Mouse (Mus musculus) MEL (cell line): ENCODE results near the gene Majin. TPM values are rescaled to one million over a fixed set of nuclear protein-coding genes. Genes with fewer than 3 reads are reported as not detected.

Experiments
- DNase-seq: peaks from one replicate; pipeline ENCODE4 v3.0.0; 2011; ENCODE audit warnings: low read depth, low spot score
- H3K27ac ChIP-seq: 2 replicates; pipeline ENCODE4 v1.5.1; 2012; ENCODE audit warnings: low read depth, mild to moderate bottlenecking, control low read depth, low read length, moderate library complexity; ENCODE audit not compliant: control insufficient read depth
- H3K27me3 ChIP-seq, 2 experiments: fragments of 150-350 bp in 1 of 2; sonication (generic) in 1 of 2; 2 replicates each; pipeline ENCODE4 v1.6.1; 2012; ENCODE audit warnings: low read length in 2 of 2, mild to moderate bottlenecking in 2 of 2, improper control_type of control experiment in 1 of 2, moderate library complexity in 1 of 2; ENCODE audit not compliant: insufficient read depth in 2 of 2, control insufficient read depth in 1 of 2
- H3K36me3 ChIP-seq, 2 experiments: 2 replicates each; pipeline ENCODE4 v1.6.1; 2012 to 2014; ENCODE audit warnings: low read length in 2 of 2, improper control_type of control experiment in 1 of 2, inconsistent platforms in 1 of 2, mild to moderate bottlenecking in 1 of 2; ENCODE audit not compliant: insufficient read depth in 2 of 2, control insufficient read depth in 1 of 2
- H3K4me1 ChIP-seq, 2 experiments: fragments of 150-350 bp in 1 of 2; sonication (generic) in 1 of 2; 2 replicates each; pipeline ENCODE4 v1.6.1; 2012; ENCODE audit warnings: low read length in 2 of 2, improper control_type of control experiment in 1 of 2, mild to moderate bottlenecking in 1 of 2; ENCODE audit not compliant: insufficient read depth in 2 of 2, control insufficient read depth in 1 of 2
- H3K4me3 ChIP-seq, 2 experiments: fragments of 150-350 bp in 1 of 2; sonication (generic) in 1 of 2; 2 replicates each; pipeline ENCODE4 v1.5.1; 2012; ENCODE audit warnings: low read depth in 2 of 2, low read length in 2 of 2, mild to moderate bottlenecking in 2 of 2, moderate library complexity in 2 of 2, control low read depth in 1 of 2, improper control_type of control experiment in 1 of 2; ENCODE audit not compliant: control insufficient read depth in 1 of 2, insufficient read depth in 1 of 2
- H3K79me2 ChIP-seq: 2 replicates; pipeline ENCODE4 v1.6.1; 2012; ENCODE audit warnings: mild to moderate bottlenecking, low read length, moderate library complexity; ENCODE audit not compliant: control insufficient read depth, poor library complexity, insufficient read depth
- H3K9ac ChIP-seq: 2 replicates; pipeline ENCODE4 v1.6.1; 2012; ENCODE audit warnings: low read depth, mild to moderate bottlenecking, control low read depth, low read length, moderate library complexity; ENCODE audit not compliant: control insufficient read depth, poor library complexity, severe bottlenecking
- H3K9me3 ChIP-seq: fragments of 150-350 bp; sonication (generic); replicated peaks from 2 replicates; pipeline ENCODE4 v1.6.1; 2012; ENCODE audit warnings: mild to moderate bottlenecking, low read length, improper control_type of control experiment, moderate library complexity; ENCODE audit not compliant: insufficient read depth
- CHD2 ChIP-seq: IDR thresholded peaks from 2 replicates; pipeline ENCODE4 v1.6.1; 2011; ENCODE audit warnings: low read length, improper control_type of control experiment
- CTCF ChIP-seq, 3 experiments: IDR thresholded peaks in 2 of 3; conservative IDR thresholded peaks in 1 of 3; 2 replicates each; pipeline ENCODE4 v1.5.1; 2011 to 2012; ENCODE audit warnings: low read length in 3 of 3, low read depth in 2 of 3, mild to moderate bottlenecking in 2 of 3, improper control_type of control experiment in 1 of 3, inconsistent platforms in 1 of 3, mixed read lengths in 1 of 3, moderate library complexity in 1 of 3; ENCODE audit not compliant: control insufficient read depth in 1 of 3, insufficient read depth in 1 of 3, poor library complexity in 1 of 3, severe bottlenecking in 1 of 3
- E2F4 ChIP-seq: IDR thresholded peaks from 2 replicates; pipeline ENCODE4 v1.6.1; 2011; ENCODE audit warnings: low read depth, low read length, improper control_type of control experiment, borderline replicate concordance
- ELF1 ChIP-seq: IDR thresholded peaks from 2 replicates; pipeline ENCODE4 v1.6.1; 2014; ENCODE audit warnings: low read depth, mild to moderate bottlenecking, inconsistent platforms, low read length, improper control_type of control experiment, moderate library complexity
- ETS1 ChIP-seq: IDR thresholded peaks from 2 replicates; pipeline ENCODE4 v1.6.1; 2012; ENCODE audit warnings: low read depth, mild to moderate bottlenecking, inconsistent platforms, low read length, improper control_type of control experiment, moderate library complexity
- GATA1 ChIP-seq: IDR thresholded peaks from 2 replicates; pipeline ENCODE4 v1.6.1; 2011; ENCODE audit warnings: low read depth, low read length, improper control_type of control experiment
- HCFC1 ChIP-seq: IDR thresholded peaks from 2 replicates; pipeline ENCODE4 v1.6.1; 2012; ENCODE audit warnings: low read depth, mild to moderate bottlenecking, inconsistent platforms, low read length, improper control_type of control experiment, moderate library complexity
- JUND ChIP-seq: IDR thresholded peaks from 2 replicates; pipeline ENCODE4 v1.6.1; 2011; ENCODE audit warnings: low read depth, mild to moderate bottlenecking, improper control_type of control experiment, low read length
- MAFK ChIP-seq: IDR thresholded peaks from 2 replicates; pipeline ENCODE4 v1.6.1; 2011; ENCODE audit warnings: low read depth, mild to moderate bottlenecking, low read length, improper control_type of control experiment, borderline replicate concordance
- MAX ChIP-seq: IDR thresholded peaks from 2 replicates; pipeline ENCODE4 v1.6.1; 2011; ENCODE audit warnings: low read length, improper control_type of control experiment
- MAZ ChIP-seq: IDR thresholded peaks from 2 replicates; pipeline ENCODE4 v1.6.1; 2012; ENCODE audit warnings: low read depth, mild to moderate bottlenecking, inconsistent platforms, low read length, improper control_type of control experiment
- MXI1 ChIP-seq: IDR thresholded peaks from 2 replicates; pipeline ENCODE4 v1.6.1; 2011; ENCODE audit warnings: mild to moderate bottlenecking, low read depth, low read length, improper control_type of control experiment
- NELFE ChIP-seq: IDR thresholded peaks from 2 replicates; pipeline ENCODE4 v1.6.1; 2011; ENCODE audit warnings: low read depth, low read length, improper control_type of control experiment
- NRF1 ChIP-seq: IDR thresholded peaks from 2 replicates; pipeline ENCODE4 v1.6.1; 2014; ENCODE audit warnings: low read depth, mild to moderate bottlenecking, inconsistent platforms, low read length, improper control_type of control experiment, moderate library complexity; ENCODE audit not compliant: poor library complexity, insufficient read depth, severe bottlenecking
- POLR2AphosphoS5 ChIP-seq: IDR thresholded peaks from 2 replicates; pipeline ENCODE4 v1.6.1; 2012; ENCODE audit warnings: low read depth, borderline replicate concordance, mild to moderate bottlenecking, inconsistent platforms, low read length, moderate library complexity, mixed read lengths
- RAD21 ChIP-seq: IDR thresholded peaks from 2 replicates; pipeline ENCODE4 v1.6.1; 2011; ENCODE audit warnings: mild to moderate bottlenecking, low read depth, low read length, improper control_type of control experiment
- SIN3A ChIP-seq: IDR thresholded peaks from 2 replicates; pipeline ENCODE4 v1.6.1; 2012; ENCODE audit warnings: low read length, improper control_type of control experiment, inconsistent platforms
- SMC3 ChIP-seq: IDR thresholded peaks from 2 replicates; pipeline ENCODE4 v1.6.1; 2011; ENCODE audit warnings: low read depth, low read length, improper control_type of control experiment
- UBTF ChIP-seq: IDR thresholded peaks from 2 replicates; pipeline ENCODE4 v1.6.1; 2012; ENCODE audit warnings: low read depth, mild to moderate bottlenecking, inconsistent platforms, low read length, improper control_type of control experiment, moderate library complexity, borderline replicate concordance; ENCODE audit not compliant: insufficient read depth
- ZC3H11A ChIP-seq: IDR thresholded peaks from 2 replicates; pipeline ENCODE4 v1.6.1; 2012; ENCODE audit warnings: low read depth, mild to moderate bottlenecking, inconsistent platforms, low read length, improper control_type of control experiment
- ZNF384 ChIP-seq: IDR thresholded peaks from 2 replicates; pipeline ENCODE4 v1.6.1; 2012; ENCODE audit warnings: low read depth, mild to moderate bottlenecking, inconsistent platforms, low read length, improper control_type of control experiment
- polyA plus RNA-seq, 2 experiments: library from polyadenylated mRNA; stranded (reverse) in 1 of 2; unstranded in 1 of 2; fragments of >175 nt in 1 of 2; fragments of >200 nt in 1 of 2; gene quantifications; 2 replicates each; pipeline versions ENCODE4 v1.2.1 to v1.2.4; 2012; ENCODE audit warnings: low replicate concordance in 2 of 2, low read depth in 1 of 2; ENCODE audit not compliant: insufficient read length in 2 of 2, insufficient read depth in 1 of 2, missing spikeins in 1 of 2
- total RNA-seq: library from RNA; depleted of rRNA; stranded (reverse); fragments of 300-350 nt; gene quantifications from 2 replicates; pipeline ENCODE4 v1.2.3, GENCODE M21; 2012

The Majin gene
- total and polyA plus RNA-seq, 3 experiments, result not detected

DNA sequence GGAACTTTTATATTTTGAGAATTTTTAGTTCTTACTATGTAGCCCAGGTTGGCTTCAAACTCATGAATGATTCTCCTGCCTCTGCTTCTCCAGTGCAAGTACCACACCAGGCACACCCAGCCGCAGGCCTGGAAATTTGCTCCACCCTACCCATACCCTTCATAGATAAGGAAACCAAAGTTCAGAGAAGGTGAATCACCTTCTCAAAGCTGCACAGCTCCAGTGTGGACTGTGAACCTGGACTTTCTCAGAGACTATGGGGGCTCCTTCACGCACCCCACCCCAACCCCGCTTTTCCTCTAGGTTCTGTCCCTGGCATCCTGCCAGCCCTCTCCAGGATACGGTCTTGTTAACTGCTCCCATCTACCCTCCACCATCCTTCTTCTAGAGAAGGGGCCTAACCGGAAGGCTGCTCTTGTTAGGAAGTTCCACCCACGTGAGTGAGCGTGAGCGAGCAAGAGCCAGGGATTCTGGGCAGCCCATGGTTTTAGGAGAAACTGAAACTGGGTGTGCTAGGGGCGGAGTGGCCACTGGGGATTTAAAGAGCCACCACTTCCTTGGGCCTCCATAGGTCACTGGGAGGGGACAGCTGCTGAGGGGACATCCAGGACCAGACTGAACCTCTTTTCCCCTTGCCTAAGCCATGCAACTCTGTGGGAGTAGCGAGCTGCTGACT, 20.2 kb upstream of the Majin start (continued):
- no peak for TF ChIP-seq HCFC1
- no peak for TF ChIP-seq NELFE

- TF ChIP-seq MXI1 (no peak), UBTF (no peak), MAZ (0 out of 2 replicates have a peak, but pooled peaks have one; percentile 15), SMC3 (peak; percentile 51), SIN3A (no peak), RAD21 (peak; percentile 48), NRF1 (no peak), E2F4 (no peak), MAX (no peak), GATA1 (no peak), ZC3H11A (no peak; the same call in 1 of the 2 replicates), CTCF (IDR thresholded peaks at IDR 0.05 in 2 of 3, conservative IDR thresholded peaks at IDR 0.05 in 1 of 3; ENCODE audit: control insufficient read depth in 1 of 3, insufficient read depth in 1 of 3, low read depth in 2 of 3, low read length in 3 of 3, poor library complexity in 1 of 3, severe bottlenecking in 1 of 3) (peak; percentile 54 to 60 (median 55)), ZNF384 (no peak), HCFC1 (no peak)
- TF ChIP-seq, all 39 proteins: peak for 4
- Histone ChIP-seq H3K27ac (no peak overlapping the region), H3K9me3 (no peaks in the 10 kb centered on the region), H3K79me2 (no peaks in the 10 kb centered on the region), H3K27me3 (no peaks in the 10 kb centered on the region), H3K9ac (no peak overlapping the region), H3K36me3 (peaks cover 0 to 6% of the 10 kb centered on the region in 2 experiments; a peak in 2 of 4 replicates), H3K4me1 (peaks cover 0 to 12% of the 10 kb centered on the region in 2 experiments; a peak in 3 of 4 replicates), H3K4me3 (no peak overlapping the region)
- DNase-seq, result peak; percentile 34
Measured at GRCm38 (mm10) chr19:6166750-6167149, 17.4 kb upstream of the Majin start.

DNA sequence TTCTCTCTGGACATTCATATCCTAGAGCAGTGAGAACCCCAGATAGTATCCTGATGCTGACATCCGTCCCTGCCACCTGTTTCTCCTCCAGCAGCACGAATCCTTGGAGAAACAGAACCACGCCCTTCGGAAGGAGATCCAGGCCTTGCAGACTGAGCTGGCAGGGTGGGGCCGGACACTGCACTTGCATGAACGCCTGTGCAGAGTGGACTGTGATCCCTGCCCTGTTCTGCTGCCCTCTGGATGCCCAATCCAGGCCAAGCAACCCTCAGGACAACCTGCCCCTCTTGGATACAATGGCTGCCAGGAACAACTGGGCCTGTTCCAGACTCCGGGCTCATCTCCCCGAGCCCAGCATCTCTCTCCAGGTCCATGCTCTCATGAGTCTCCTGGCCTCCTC, 13.0 kb upstream of the Majin start:
- H3K27ac ChIP-seq, result no peak overlapping the region
- no peak for DNase-seq
- H3K9ac ChIP-seq, result no peak overlapping the region
- TF ChIP-seq JUND (no peak), ETS1 (no peak), POLR2AphosphoS5 (no peak), NELFE (no peak), RAD21 (no peak), UBTF (no peak), CTCF (IDR thresholded peaks at IDR 0.05 in 2 of 3, conservative IDR thresholded peaks at IDR 0.05 in 1 of 3; ENCODE audit: control insufficient read depth in 1 of 3, insufficient read depth in 1 of 3, low read depth in 2 of 3, low read length in 3 of 3, poor library complexity in 1 of 3, severe bottlenecking in 1 of 3) (no peak), CHD2 (no peak), SMC3 (no peak), E2F4 (no peak), ELF1 (no peak), GATA1 (no peak), MAFK (no peak), MAZ (no peak), ZNF384 (no peak), MAX (no peak), HCFC1 (no peak)
- H3K9me3 ChIP-seq, result no peaks in the 10 kb centered on the region
- no peak overlapping the region for H3K4me3 ChIP-seq
- H3K4me1 ChIP-seq, result no peaks in the 10 kb centered on the region
- H3K79me2 ChIP-seq, result no peaks in the 10 kb centered on the region
- no peaks in the 10 kb centered on the region for H3K36me3 ChIP-seq
- H3K27me3 ChIP-seq, result peaks cover 0 to 3% of the 10 kb centered on the region in 2 experiments; a peak in 3 of 4 replicates
